Mouse (Mus musculus) bone marrow, adult 2 months (tissue): Measurements from ENCODE around the gene Cnr2. TPM values are rescaled to one million over a fixed set of nuclear protein-coding genes. Genes with fewer than 3 reads are reported as not detected.

Experiments used
- H3K27ac ChIP-seq: fragments of 200-500 bp; 2 replicates; pipeline ENCODE4 v1.5.1; 2012; ENCODE audit warnings: low read depth, mild to moderate bottlenecking, control low read depth, inconsistent platforms, low read length; ENCODE audit not compliant: control insufficient read depth, poor library complexity, insufficient read depth
- H3K4me1 ChIP-seq: fragments of 200-500 bp; 2 replicates; pipeline ENCODE4 v1.6.1; 2011; ENCODE audit warnings: low read length; ENCODE audit not compliant: control insufficient read depth, insufficient read depth
- H3K4me3 ChIP-seq: fragments of 200-500 bp; replicated peaks from 2 replicates; pipeline ENCODE3; 2011; ENCODE audit warnings: mild to moderate bottlenecking, low read depth, low read length, control low read depth; ENCODE audit not compliant: control insufficient read depth
- CTCF ChIP-seq: fragments of 200-500 bp; IDR thresholded peaks from 2 replicates; pipeline ENCODE4 v1.5.1; 2011; ENCODE audit warnings: low read length, control low read depth; ENCODE audit not compliant: control insufficient read depth, insufficient read depth
- POLR2A ChIP-seq: fragments of 200-500 bp; IDR thresholded peaks from 2 replicates; pipeline ENCODE4 v1.6.1; 2011; ENCODE audit warnings: low read depth, mild to moderate bottlenecking, control low read depth, low read length, borderline replicate concordance; ENCODE audit not compliant: control insufficient read depth
- WGBS: fragments of 180-500 bp; shearing (Covaris S2); methylation state at CpG from one replicate; pipeline ENCODE4 v1.1.7; 2018; 5-methylcytosine and 5-hydroxymethylcytosine counted together
- polyA plus RNA-seq: library from polyadenylated mRNA; stranded (reverse); fragments of >200 nt; gene quantifications from 2 replicates; pipeline ENCODE4 v1.2.4, GENCODE M21; 2011; ENCODE audit warnings: low replicate concordance; ENCODE audit not compliant: missing spikeins, insufficient read depth, insufficient read length

The Cnr2 gene
- polyA plus RNA-seq = 4.6 and 12.2 TPM in 2 replicates

- WGBS = 6% methylated on average over 8 of the region's 8 CpGs
- Histone ChIP-seq H3K4me3 (peak within 1 kb of the TSS; percentile 77), H3K27ac (peak within 1 kb of the TSS; percentile 89), H3K4me1 (peaks cover 11% of the 10 kb centered on the region; the same call in 1 of the 2 replicates)
- no peak for TF ChIP-seq POLR2A
- TF ChIP-seq CTCF = no peak
These were observed at the start of gene Cnr2 for GRCm38 (mm10) chr4:135895071-135895571. Gene Cnr2, plus strand, starts transcription at chr4:135895394.

GRCm38 (mm10) chr4:135847581-135847980 lies 47.6 kb upstream of the Cnr2 start:
- H3K4me3 ChIP-seq = no peak overlapping the region
- H3K4me1 ChIP-seq = no peaks in the 10 kb centered on the region; the same call in 1 of the 2 replicates
- TF ChIP-seq POLR2A = no peak
- no peak for TF ChIP-seq CTCF
- 52% methylated on average over 5 of the region's 5 CpGs for WGBS
- H3K27ac ChIP-seq = 0 out of 2 replicates have a peak overlapping the region, but pooled peaks have one; percentile 29

DNA sequence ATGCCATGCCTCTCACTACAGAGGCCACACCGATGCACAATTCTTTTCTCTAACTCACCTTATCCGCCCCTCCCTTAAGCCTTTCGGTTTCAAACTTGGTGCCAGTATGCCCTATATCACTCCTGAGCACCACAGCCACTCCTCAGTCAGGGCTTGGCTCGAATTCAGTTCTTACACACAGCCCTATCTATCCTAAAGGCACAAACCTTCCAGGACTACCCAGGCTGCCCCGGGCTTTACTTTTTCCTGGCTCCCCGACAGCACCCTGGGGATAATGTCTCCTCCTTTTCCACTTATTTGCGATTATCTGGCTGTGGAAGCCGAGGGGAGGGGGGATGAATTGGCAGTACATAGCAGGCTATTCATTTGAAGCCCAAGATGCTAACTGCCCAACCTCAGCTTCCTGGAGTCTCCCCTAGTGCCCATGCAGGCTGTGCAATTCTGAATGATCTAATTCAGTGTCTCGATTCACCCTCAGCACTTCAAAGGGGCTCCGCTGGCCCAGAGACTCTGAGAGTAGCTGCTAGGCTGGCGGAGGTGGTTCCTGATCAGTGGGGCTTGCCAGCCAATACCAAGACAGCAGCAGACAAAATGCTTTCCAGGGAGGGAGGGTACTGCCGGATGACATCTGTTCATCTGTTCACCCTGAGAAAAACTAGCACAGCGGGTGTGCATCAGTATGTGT lies 44.6 kb upstream of the Cnr2 start:
- Histone ChIP-seq H3K4me1 (peaks cover 2% of the 10 kb centered on the region; the same call in 1 of the 2 replicates), H3K27ac (peak overlapping the region; percentile 65)

GRCm38 (mm10) chr4:135851942-135852341 lies 43.3 kb upstream of the Cnr2 start:
- H3K27ac ChIP-seq = peak overlapping the region; percentile 93
- H3K4me3 ChIP-seq = no peak overlapping the region
- TF ChIP-seq POLR2A (peak; percentile 60; the same call in 1 of the 2 replicates), CTCF (no peak)
- 59% methylated on average over 9 of the region's 9 CpGs for WGBS
- H3K4me1 ChIP-seq = peaks cover 2% of the 10 kb centered on the region; the same call in 1 of the 2 replicates

More for the DNA sequence above, 44.6 kb upstream of the Cnr2 start:
- WGBS = 59% methylated on average over 13 of the region's 13 CpGs
- H3K4me3 ChIP-seq = no peak overlapping the region
- TF ChIP-seq POLR2A = no peak
- TF ChIP-seq CTCF = no peak

DNA sequence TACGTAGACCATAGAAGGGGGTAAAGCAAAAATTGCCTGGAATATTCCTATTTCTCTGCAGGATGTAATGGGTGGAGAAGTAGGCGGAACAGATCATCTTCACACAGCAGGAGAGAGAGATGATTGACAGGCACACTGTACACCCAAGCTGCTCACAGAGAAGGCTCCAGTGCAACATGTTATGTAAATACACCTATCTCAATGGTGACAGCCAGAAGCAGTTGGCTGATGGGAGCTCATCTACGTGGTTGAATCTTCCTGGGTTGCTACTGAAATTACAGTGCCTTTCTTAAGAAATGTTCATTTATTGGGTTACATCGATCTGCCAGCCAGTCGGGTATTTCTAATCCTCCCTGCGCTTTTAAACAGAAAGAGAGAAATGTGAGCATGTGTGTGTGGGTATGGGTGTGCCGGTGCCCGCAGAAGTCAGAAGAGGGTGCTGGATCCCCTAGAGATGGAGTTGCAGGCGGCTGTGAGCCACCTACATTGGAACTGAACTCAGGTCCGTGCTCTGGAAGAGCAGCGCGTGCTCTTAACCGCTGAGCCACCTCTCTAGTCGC lies 41.1 kb upstream of the Cnr2 start:
- TF ChIP-seq POLR2A (no peak), CTCF (no peak)
- Histone ChIP-seq H3K4me1 (peaks cover 2% of the 10 kb centered on the region; the same call in 1 of the 2 replicates), H3K4me3 (no peak overlapping the region), H3K27ac (no peak overlapping the region; the same call in none of the 2 replicates)
- WGBS = 90% methylated on average over 14 of the region's 14 CpGs

GRCm38 (mm10) chr4:135854630-135855029 lies 40.6 kb upstream of the Cnr2 start:
- TF ChIP-seq CTCF (no peak), POLR2A (no peak)
- WGBS = 75% methylated on average over 11 of the region's 11 CpGs
- no peak overlapping the region for H3K27ac ChIP-seq
- no peak overlapping the region for H3K4me3 ChIP-seq
- H3K4me1 ChIP-seq = peaks cover 2% of the 10 kb centered on the region; the same call in 1 of the 2 replicates

- Histone ChIP-seq H3K27ac (peak overlapping the region; percentile 99), H3K4me1 (peaks cover 2% of the 10 kb centered on the region; the same call in 1 of the 2 replicates), H3K4me3 (peak overlapping the region; percentile 82)
- TF ChIP-seq CTCF (no peak), POLR2A (no peak)
- WGBS = 8% methylated on average over 6 of the region's 6 CpGs
These were observed 40.1 kb upstream of the Cnr2 start for GRCm38 (mm10) chr4:135855080-135855479.
